In genomic region chr6:124829799-124830700, GRCm38 (mm10) we compare ENCODE assay signal across 8 mouse cellular contexts. TPM values are rescaled to one million over a fixed set of nuclear protein-coding genes. Genes with fewer than 3 reads are reported as not detected.
DNase-seq lines count a peak whose midpoint lies in the region; ATAC-seq and TF ChIP-seq lines count a peak whose summit lies in the region.

No protein-coding gene starts in this region.

- peak; percentile 94 for DNase-seq in ES-E14 (ENCODE audit: low read depth, low spot score)
- DNase-seq in cerebellum, adult 11-12 months = peak; percentile 94
- DNase-seq in heart, postnatal 36 days = peak; percentile 91 to 92
- DNase-seq in layer of hippocampus, adult 2 months (ENCODE audit: low spot score in 2 of 2) = peak; percentile 88 to 95
- peak; percentile 98 for DNase-seq in lung, embryonic 14.5 days
- DNase-seq in thymus, adult 2 months = peak; percentile 93

- intact Hi-C loops in heart, postnatal 36 days (cut with DNase I) = no loop called here

- peak; percentile 42 for TF ChIP-seq CTCF in layer of hippocampus, adult 2 months (conservative IDR thresholded peaks at IDR 0.05)
- no peak for TF ChIP-seq CTCF in lung, embryonic 14.5 days (IDR thresholded peaks at IDR 0.05; ENCODE audit: low read depth)
- TF ChIP-seq CTCF in olfactory bulb, adult 2 months (IDR thresholded peaks at IDR 0.05; ENCODE audit: insufficient read depth, low read depth, low read length) = no peak
- TF ChIP-seq CTCF in thymus, adult 2 months (IDR thresholded peaks at IDR 0.05; ENCODE audit: borderline replicate concordance, control insufficient read depth, extremely low read depth, insufficient read depth, low read length, poor library complexity) = no peak

- in situ Hi-C loops in ES-E14 (cut with MboI; ENCODE audit: low sequenced_read_pairs in 2 of 2, unreplicated experiment in 2 of 2) = no loop called here

- H3K4me2 ChIP-seq in forebrain, embryonic 15.5 days (replicated peaks) = peak overlapping the region; percentile 74
- peak overlapping the region; percentile 86 for H3K4me2 ChIP-seq in lung, embryonic 14.5 days

- TF ChIP-seq POLR2A in olfactory bulb, adult 2 months (IDR thresholded peaks at IDR 0.05; ENCODE audit: insufficient read depth, low read depth, low read length) = 0 out of 2 replicates have a peak, but pooled peaks have one; percentile 21
- peak; percentile 49; the same call in 1 of the 2 replicates for TF ChIP-seq POLR2A in thymus, adult 2 months (IDR thresholded peaks at IDR 0.05; ENCODE audit: control insufficient read depth, extremely low read depth, insufficient read depth, low read length, poor library complexity)

- peak overlapping the region; percentile 89 for H3K9ac ChIP-seq in ES-E14 (ENCODE audit: insufficient read depth, low read depth, low read length, poor library complexity, severe bottlenecking)
- peak overlapping the region; percentile 65 for H3K9ac ChIP-seq in forebrain, embryonic 15.5 days (replicated peaks)
- peak overlapping the region; percentile 87 for H3K9ac ChIP-seq in lung, embryonic 14.5 days

- H3K36me3 ChIP-seq in ES-E14 (ENCODE audit: control insufficient read depth, insufficient read depth, low read length, poor library complexity, severe bottlenecking) = peaks cover 37% of the 10 kb centered on the region
- peaks cover 19% of the 10 kb centered on the region for H3K36me3 ChIP-seq in forebrain, embryonic 15.5 days
- peaks cover 49% of the 10 kb centered on the region for H3K36me3 ChIP-seq in lung, embryonic 14.5 days (ENCODE audit: insufficient read depth)
- peaks cover 7% of the 10 kb centered on the region; the same call in 1 of the 2 replicates for H3K36me3 ChIP-seq in thymus, adult 2 months (ENCODE audit: control insufficient read depth, insufficient read depth, low read length)

- WGBS in forebrain, embryonic 15.5 days = under 1% methylated on average over 38 of the region's 38 CpGs
- under 1% methylated on average over 38 of the region's 38 CpGs for WGBS in lung, embryonic 14.5 days
- WGBS in olfactory bulb, adult 2 months = under 1% methylated on average over 38 of the region's 38 CpGs
- 2% methylated on average over 38 of the region's 38 CpGs for WGBS in thymus, adult 2 months

- H3K9me3 ChIP-seq in ES-E14 (ENCODE audit: control insufficient read depth, insufficient read depth, low read depth, low read length) = no peaks in the 10 kb centered on the region
- no peaks in the 10 kb centered on the region for H3K9me3 ChIP-seq in forebrain, embryonic 15.5 days
- H3K9me3 ChIP-seq in lung, embryonic 14.5 days (ENCODE audit: low read depth, low read length) = no peaks in the 10 kb centered on the region

- H3K27ac ChIP-seq in ES-E14 (ENCODE audit: insufficient read depth, low read depth, low read length, poor library complexity, severe bottlenecking) = peak overlapping the region; percentile 30
- peak overlapping the region; percentile 95 for H3K27ac ChIP-seq in forebrain, embryonic 15.5 days (replicated peaks)
- H3K27ac ChIP-seq in layer of hippocampus, adult 2 months = peak overlapping the region; percentile 89
- H3K27ac ChIP-seq in lung, embryonic 14.5 days (ENCODE audit: low read depth) = peak overlapping the region; percentile 92
- peak overlapping the region; percentile 74 for H3K27ac ChIP-seq in olfactory bulb, adult 2 months (ENCODE audit: insufficient read depth, low read depth, low read length)
- H3K27ac ChIP-seq in thymus, adult 2 months (ENCODE audit: control insufficient read depth, insufficient read depth, low read length) = peak overlapping the region; percentile 58

- peak overlapping the region; percentile 83 to 87 for H3K4me3 ChIP-seq in ES-E14 (ENCODE audit: insufficient read depth in 1 of 2, low read depth in 1 of 2, low read length in 2 of 2, poor library complexity in 1 of 2, severe bottlenecking in 1 of 2)
- peak overlapping the region; percentile 68 for H3K4me3 ChIP-seq in forebrain, embryonic 15.5 days
- peak overlapping the region; percentile 89 for H3K4me3 ChIP-seq in layer of hippocampus, adult 2 months
- H3K4me3 ChIP-seq in lung, embryonic 14.5 days (ENCODE audit: low read depth, low read length) = peak overlapping the region; percentile 80
- H3K4me3 ChIP-seq in olfactory bulb, adult 2 months (ENCODE audit: insufficient read depth, low read depth, low read length) = peak overlapping the region; percentile 35
- H3K4me3 ChIP-seq in thymus, adult 2 months (ENCODE audit: control insufficient read depth, insufficient read depth, low read length) = peak overlapping the region; percentile 51

- H3K27me3 ChIP-seq in forebrain, embryonic 15.5 days = no peaks in the 10 kb centered on the region
- H3K27me3 ChIP-seq in lung, embryonic 14.5 days (ENCODE audit: insufficient read depth, low read length) = no peaks in the 10 kb centered on the region
- H3K27me3 ChIP-seq in thymus, adult 2 months (ENCODE audit: control insufficient read depth, insufficient read depth, low read length) = no peaks in the 10 kb centered on the region

- peak; percentile 91 for ATAC-seq in forebrain, embryonic 15.5 days (replicated peaks)
- ATAC-seq in lung, embryonic 14.5 days (ENCODE audit: insufficient read depth) = peak; percentile 90

- peaks cover 2 to 3% of the 10 kb centered on the region in 2 experiments; a peak in 2 of 4 replicates for H3K4me1 ChIP-seq in ES-E14 (ENCODE audit: control insufficient read depth in 2 of 2, insufficient read depth in 2 of 2, low read length in 2 of 2, poor library complexity in 1 of 2)
- peaks cover 37% of the 10 kb centered on the region for H3K4me1 ChIP-seq in forebrain, embryonic 15.5 days
- peaks cover 6% of the 10 kb centered on the region; the same call in 1 of the 2 replicates for H3K4me1 ChIP-seq in lung, embryonic 14.5 days (ENCODE audit: insufficient read depth)
- H3K4me1 ChIP-seq in olfactory bulb, adult 2 months (ENCODE audit: control insufficient read depth, insufficient read depth, low read length) = peaks cover 11% of the 10 kb centered on the region
- H3K4me1 ChIP-seq in thymus, adult 2 months (replicated peaks; ENCODE audit: control insufficient read depth, insufficient read depth, low read length) = peaks cover 14% of the 10 kb centered on the region

TF ChIP-seq in ES-E14, 5 proteins besides CTCF, POLR2A, EP300 and RAD21:
- TF ChIP-seq ZC3H11A (IDR thresholded peaks at IDR 0.05; ENCODE audit: borderline replicate concordance, low read depth, low read length) = no peak
- peak; percentile 91 for TF ChIP-seq CHD2 (IDR thresholded peaks at IDR 0.05; ENCODE audit: low read depth, low read length)

RNA-seq across cellular contexts. Expression of gene Cdca3, which starts 0.7 kb away (rescaled TPM):
- total RNA-seq in ES-E14 (2012; rRNA removed) = 128 and 137 TPM in 2 replicates
- polyA plus RNA-seq in forebrain, embryonic 15.5 days (2015; fragmentation: Nextera tagmentation; extraction: Ambion mirVana) = 100 and 106 TPM in 2 replicates
- under 1 TPM; 0.49 to 0.83 TPM for total RNA-seq in heart, postnatal 36 days (2021)
- 1 to 10 TPM in 1 of 2 experiments, under 1 TPM in 1; 0.47 to 1.3 TPM for total RNA-seq in layer of hippocampus, adult 2 months (2021)
- 204 and 206 TPM in 2 replicates for polyA plus RNA-seq in lung, embryonic 14.5 days (2014; fragmentation: Nextera tagmentation; extraction: Ambion mirVana)
- not detected in 2 replicates for polyA plus RNA-seq in olfactory bulb, adult 2 months (2012; ENCODE audit: insufficient read depth, insufficient read length, low replicate concordance, missing spikeins)
- 202 and 248 TPM in 2 replicates for polyA plus RNA-seq in thymus, adult 2 months (2012; rRNA removed)

RNA-seq across cellular contexts. Expression of gene Usp5, which starts 0.8 kb away (rescaled TPM):
- total RNA-seq in ES-E14 (2012; rRNA removed) = 149 and 150 TPM in 2 replicates
- 194 and 200 TPM in 2 replicates for polyA plus RNA-seq in forebrain, embryonic 15.5 days (2015; fragmentation: Nextera tagmentation; extraction: Ambion mirVana)
- 10 to 100 TPM; 74.0 to 85.5 TPM for total RNA-seq in heart, postnatal 36 days (2021)
- total RNA-seq in layer of hippocampus, adult 2 months (2021) = 100 to 1,000 TPM; 185 to 198 TPM
- polyA plus RNA-seq in lung, embryonic 14.5 days (2014; fragmentation: Nextera tagmentation; extraction: Ambion mirVana) = 143 TPM in 2 replicates
- polyA plus RNA-seq in olfactory bulb, adult 2 months (2012; ENCODE audit: insufficient read depth, insufficient read length, low replicate concordance, missing spikeins) = 225 TPM in 1 of 2 replicates, not detected in the other
- polyA plus RNA-seq in thymus, adult 2 months (2012; rRNA removed) = 118 and 121 TPM in 2 replicates

RNA-seq across cellular contexts. Expression of gene Gnb3, which starts 10.0 kb away (rescaled TPM):
- 0.32 TPM in 1 of 2 replicates, not detected in the other for total RNA-seq in ES-E14 (2012; rRNA removed)
- 0.23 and 1.8 TPM in 2 replicates for polyA plus RNA-seq in forebrain, embryonic 15.5 days (2015; fragmentation: Nextera tagmentation; extraction: Ambion mirVana)
- total RNA-seq in heart, postnatal 36 days (2021) = 1 to 10 TPM; 5.1 to 5.9 TPM
- total RNA-seq in layer of hippocampus, adult 2 months (2021) = under 1 TPM in 1 of 2 experiments, not detected in 1; 0.20 TPM
- polyA plus RNA-seq in lung, embryonic 14.5 days (2014; fragmentation: Nextera tagmentation; extraction: Ambion mirVana) = 0.24 and 0.68 TPM in 2 replicates
- polyA plus RNA-seq in olfactory bulb, adult 2 months (2012; ENCODE audit: insufficient read depth, insufficient read length, low replicate concordance, missing spikeins) = not detected in 2 replicates
- 2.8 and 4.0 TPM in 2 replicates for polyA plus RNA-seq in thymus, adult 2 months (2012; rRNA removed)

RNA-seq across cellular contexts. Expression of gene Tpi1, which starts 16.0 kb away (rescaled TPM):
- 306 and 404 TPM in 2 replicates for total RNA-seq in ES-E14 (2012; rRNA removed)
- 352 and 365 TPM in 2 replicates for polyA plus RNA-seq in forebrain, embryonic 15.5 days (2015; fragmentation: Nextera tagmentation; extraction: Ambion mirVana)
- 100 to 1,000 TPM; 830 to 887 TPM for total RNA-seq in heart, postnatal 36 days (2021)
- total RNA-seq in layer of hippocampus, adult 2 months (2021) = 100 to 1,000 TPM; 713 to 768 TPM
- 701 and 718 TPM in 2 replicates for polyA plus RNA-seq in lung, embryonic 14.5 days (2014; fragmentation: Nextera tagmentation; extraction: Ambion mirVana)
- 644 TPM in 1 of 2 replicates, not detected in the other for polyA plus RNA-seq in olfactory bulb, adult 2 months (2012; ENCODE audit: insufficient read depth, insufficient read length, low replicate concordance, missing spikeins)
- polyA plus RNA-seq in thymus, adult 2 months (2012; rRNA removed) = 171 and 181 TPM in 2 replicates

RNA-seq across cellular contexts. Expression of gene Spsb2, which starts 21.6 kb away (rescaled TPM):
- total RNA-seq in ES-E14 (2012; rRNA removed) = 6.3 and 10.1 TPM in 2 replicates
- polyA plus RNA-seq in forebrain, embryonic 15.5 days (2015; fragmentation: Nextera tagmentation; extraction: Ambion mirVana) = 4.4 and 5.0 TPM in 2 replicates
- total RNA-seq in heart, postnatal 36 days (2021) = 1 to 10 TPM; 3.6 to 4.9 TPM
- total RNA-seq in layer of hippocampus, adult 2 months (2021) = 1 to 10 TPM; 3.4 to 4.6 TPM
- polyA plus RNA-seq in lung, embryonic 14.5 days (2014; fragmentation: Nextera tagmentation; extraction: Ambion mirVana) = 6.8 and 6.9 TPM in 2 replicates
- polyA plus RNA-seq in olfactory bulb, adult 2 months (2012; ENCODE audit: insufficient read depth, insufficient read length, low replicate concordance, missing spikeins) = not detected in 2 replicates
- polyA plus RNA-seq in thymus, adult 2 months (2012; rRNA removed) = 7.1 and 8.1 TPM in 2 replicates

Comparison
In these comparisons a context has a peak if more than half of its experiments do, and no peak if none do; other contexts are left out.
1. Peak in every context shown above with its lines: DNase-seq, ATAC-seq, H3K4me3 ChIP-seq and H3K27ac ChIP-seq.
2. H3K27ac ChIP-seq: peak in every context shown above with its lines; median percentile 95 in forebrain, embryonic 15.5 days; 92 in lung, embryonic 14.5 days; 89 in layer of hippocampus, adult 2 months; 74 in olfactory bulb, adult 2 months; 58 in thymus, adult 2 months; 30 in ES-E14.
3. H3K4me3 ChIP-seq: peak in every context shown above with its lines; median percentile 89 in layer of hippocampus, adult 2 months; 85 in ES-E14; 80 in lung, embryonic 14.5 days; 68 in forebrain, embryonic 15.5 days; 51 in thymus, adult 2 months; 35 in olfactory bulb, adult 2 months.
4. RNA of gene Cdca3, which starts 0.7 kb away (polyA plus RNA-seq): 204 to 206 TPM in lung, embryonic 14.5 days, 202 to 248 TPM in thymus, adult 2 months and 100 to 106 TPM in forebrain, embryonic 15.5 days; not detected in olfactory bulb, adult 2 months; every median in the first group is over 100 times any median in the second.